Mouse (Mus musculus) ZHBTc4 (cell line): ENCODE data around the gene Rasa2.
"Not testable (repeated sequence)": the region's sequence is repeated elsewhere in the genome, so short reads cannot be mapped to it uniquely, and the experiment has no call there.

Experiments
- DNase-seq: peaks from one replicate; pipeline ENCODE4 v3.0.0-alpha.2; 2011; ENCODE audit warnings: low read depth, low spot score

Gene Rasa2

GRCm38 (mm10) chr9:96529961-96530673 lies 101.3 kb downstream of the Rasa2 start:
- peak; percentile 31 for DNase-seq

GRCm38 (mm10) chr9:96526011-96526410 lies 105.4 kb downstream of the Rasa2 start:
- DNase-seq, result no peak

DNA sequence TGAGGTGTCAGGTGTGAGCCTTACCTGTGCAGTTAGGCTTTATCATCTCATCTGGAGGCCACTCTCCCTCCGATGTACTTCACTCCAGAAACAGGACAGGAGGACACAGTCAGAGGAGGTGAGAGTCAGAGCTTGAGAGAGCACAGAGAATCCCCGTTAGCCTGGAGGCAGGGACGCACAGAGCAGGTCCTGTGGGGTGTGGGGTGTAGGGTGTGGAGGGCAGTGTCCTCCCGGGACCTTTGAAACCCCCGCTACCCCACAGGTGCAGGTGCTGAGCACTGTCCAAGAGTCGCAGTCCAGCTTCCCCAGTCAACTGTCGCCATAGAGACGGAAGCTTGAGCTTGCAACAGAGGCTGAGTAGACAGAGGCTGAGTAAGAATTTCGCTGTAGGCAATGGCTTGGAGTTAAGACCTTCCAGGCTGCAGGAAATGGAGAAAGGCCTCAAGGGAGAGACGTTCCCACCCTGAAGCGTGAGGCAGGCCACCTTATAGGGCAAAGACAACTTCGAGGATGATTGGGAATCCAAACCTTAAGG lies 106.4 kb downstream of the Rasa2 start, which contains the start of gene Gm28729:
Gene Gm28729 (minus strand): TSS at position 293 of the 535 bp plus-strand sequence.
- no peak for DNase-seq

DNA sequence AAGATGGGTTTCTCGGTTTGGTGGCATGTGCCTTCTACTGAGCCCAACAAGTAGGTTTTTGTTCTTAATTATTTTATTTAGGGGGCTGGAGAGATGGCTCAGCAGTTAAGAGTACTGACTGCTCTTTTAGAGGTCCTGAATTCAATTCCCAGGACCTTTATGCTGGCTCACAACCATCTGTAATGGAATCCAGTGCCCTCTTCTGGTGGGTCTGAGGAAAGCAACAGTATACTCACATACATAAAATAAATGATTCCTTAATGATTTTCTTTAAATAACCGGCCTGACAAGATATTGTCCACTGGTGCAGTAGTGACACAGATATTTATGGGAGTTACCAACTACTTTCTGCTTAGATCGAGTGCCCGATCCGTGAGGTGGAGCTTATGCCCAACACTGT lies 108.3 kb downstream of the Rasa2 start:
- DNase-seq, result peak; percentile 59

DNA sequence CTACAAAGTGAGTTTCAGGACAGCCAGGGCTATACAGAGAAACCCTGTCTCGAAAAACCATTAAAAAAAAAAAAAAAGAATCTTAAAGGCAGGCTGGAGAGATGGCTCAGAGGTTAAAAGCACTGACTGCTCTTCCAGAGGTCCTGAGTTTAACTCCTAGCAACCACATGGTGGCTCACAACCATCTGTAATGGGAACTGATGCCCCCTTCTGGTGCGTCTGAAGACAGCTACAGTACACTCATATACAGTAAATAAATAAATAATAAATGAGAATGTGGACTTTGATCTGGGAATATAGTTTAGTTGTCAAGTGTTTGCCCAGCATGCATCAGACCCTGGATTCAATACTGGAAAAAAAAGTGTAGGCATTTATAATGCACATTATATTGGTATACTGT lies 109.8 kb downstream of the Rasa2 start:
- not testable (repeated sequence) for DNase-seq

DNA sequence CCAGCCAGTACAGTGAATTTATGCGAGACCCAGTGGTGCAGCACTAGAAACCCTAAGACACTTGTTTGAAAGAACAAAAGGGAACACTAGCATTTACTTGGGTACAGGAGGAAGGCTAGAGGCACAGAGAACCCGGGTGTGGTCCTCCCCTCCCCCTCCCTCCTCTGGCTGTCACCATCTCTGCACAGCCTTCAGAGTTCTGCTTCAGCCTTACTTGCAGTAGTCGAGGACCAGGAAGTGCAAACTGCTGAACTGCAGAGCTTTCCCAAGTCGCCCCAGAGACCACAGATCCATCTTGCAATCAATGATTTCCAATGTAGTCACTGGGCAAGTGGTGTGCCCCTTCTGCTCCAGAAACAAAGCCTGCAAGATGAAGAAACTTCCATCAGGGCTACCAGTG lies 114.0 kb downstream of the Rasa2 start:
- no peak for DNase-seq

- DNase-seq, result no peak
Measured at GRCm38 (mm10) chr9:96516806-96517205, 114.6 kb downstream of the Rasa2 start.

- no peak for DNase-seq
Measured at GRCm38 (mm10) chr9:96515737-96516136, 115.7 kb downstream of the Rasa2 start.

GRCm38 (mm10) chr9:96514278-96514677 lies 117.1 kb downstream of the Rasa2 start:
- no peak for DNase-seq

DNA sequence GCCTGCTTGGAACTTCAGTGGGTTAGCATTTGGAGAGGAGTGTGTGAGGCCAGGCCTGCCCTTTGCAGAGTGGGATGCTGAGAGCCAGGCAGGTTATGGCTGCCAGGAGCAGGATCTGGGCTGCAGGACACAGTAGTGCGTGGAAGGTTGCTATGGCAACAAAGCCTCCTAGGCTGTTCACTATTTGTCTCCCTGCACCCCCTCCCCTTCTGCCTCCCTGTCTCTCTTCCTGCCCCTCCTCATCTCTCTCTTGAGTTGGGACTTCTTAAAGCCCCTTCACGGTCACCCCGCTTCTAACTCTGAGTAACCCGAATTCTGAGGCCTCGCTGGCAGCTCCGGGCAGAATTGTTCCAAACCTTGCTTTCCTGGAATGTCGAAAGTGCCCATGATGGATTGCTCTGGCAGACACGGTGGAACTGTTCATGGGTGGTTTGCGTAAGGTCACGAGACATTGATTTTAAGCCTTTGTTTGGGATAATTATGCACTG lies 125.4 kb downstream of the Rasa2 start:
- DNase-seq, result peak; percentile 72

- DNase-seq, result no peak
Measured at GRCm38 (mm10) chr9:96505156-96505555, 126.3 kb downstream of the Rasa2 start.

DNA sequence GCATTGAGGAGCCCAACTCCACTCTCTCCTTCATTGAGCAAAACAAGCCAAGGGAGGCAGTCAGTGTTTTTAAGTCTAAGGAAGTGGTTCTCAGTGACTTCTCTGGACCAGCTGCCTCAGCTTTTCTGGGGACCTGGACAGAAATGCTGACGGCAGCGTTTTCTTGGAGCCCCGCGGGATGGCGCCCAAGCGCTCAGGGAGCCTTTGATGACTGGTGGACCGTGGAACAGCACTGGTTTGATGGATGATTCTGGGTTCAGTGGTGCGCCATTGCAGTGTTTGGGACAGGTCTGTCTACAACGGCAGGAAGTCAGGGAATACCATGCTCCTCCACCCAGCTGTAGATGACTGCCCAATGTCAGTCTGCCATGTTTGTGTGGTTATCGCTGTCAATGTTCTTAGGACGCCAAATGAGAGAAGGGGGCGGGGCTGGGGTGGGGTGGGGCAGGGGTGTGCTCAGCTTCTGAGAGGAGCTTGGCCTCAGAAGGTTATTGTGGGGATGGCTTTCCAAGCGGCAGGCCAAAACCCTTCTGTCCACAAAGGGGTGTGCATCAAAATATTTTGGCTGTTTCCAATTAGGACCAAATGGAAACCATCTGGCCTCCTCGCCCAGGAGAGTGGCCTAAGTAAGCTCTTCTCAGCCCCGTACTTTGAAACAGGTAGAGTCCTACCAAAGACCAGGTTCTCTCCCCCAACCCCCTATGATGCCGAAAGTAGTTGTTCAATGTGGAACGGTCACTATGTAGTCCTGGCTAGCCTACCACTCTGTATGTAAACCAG lies 127.1 kb downstream of the Rasa2 start:
- peak; percentile 71 for DNase-seq

GRCm38 (mm10) chr9:96502856-96503610 lies 128.4 kb downstream of the Rasa2 start:
- no peak for DNase-seq

DNA sequence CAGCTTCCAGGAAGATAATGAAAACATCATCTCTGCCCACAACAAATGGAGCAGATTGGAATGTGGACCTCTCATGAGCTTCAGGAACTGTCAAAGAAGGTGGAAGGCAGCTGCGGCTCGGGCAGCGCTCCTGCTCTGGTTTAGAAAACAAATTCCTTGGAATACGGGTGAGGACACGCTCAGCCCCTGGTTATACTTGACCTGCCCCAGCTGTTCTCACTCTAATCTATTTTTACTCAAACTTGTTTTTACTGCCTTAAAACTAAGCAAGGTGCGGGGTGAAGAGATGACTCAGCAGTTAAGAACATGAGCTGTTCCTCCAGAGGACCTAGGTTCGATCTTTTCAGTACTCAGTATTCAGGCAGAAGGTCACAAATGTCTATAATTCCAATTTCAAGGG lies 130.2 kb downstream of the Rasa2 start:
- DNase-seq, result no peak

DNA sequence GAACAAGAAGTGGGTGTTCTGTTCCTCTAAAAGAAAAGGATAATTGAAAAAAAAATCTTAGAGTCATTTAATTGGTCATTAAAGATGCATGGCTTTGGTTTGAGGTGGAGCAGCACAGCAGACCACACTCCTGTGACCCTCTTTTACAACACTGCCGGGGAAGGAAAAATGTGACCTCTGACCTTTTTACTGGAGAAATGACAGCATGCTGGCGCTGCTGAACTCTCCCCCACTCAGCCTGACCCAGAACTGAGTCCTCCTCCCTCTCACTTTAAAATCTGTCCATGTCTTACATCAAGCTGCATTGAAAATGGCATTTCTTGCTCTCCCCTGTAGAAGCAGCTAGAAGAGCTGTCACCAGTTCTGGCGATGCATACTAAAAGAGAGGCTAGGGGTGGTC lies 138.2 kb downstream of the Rasa2 start:
- DNase-seq, result no peak

GRCm38 (mm10) chr9:96491810-96492209 lies 139.6 kb downstream of the Rasa2 start:
- peak; percentile 85 for DNase-seq
